In genomic region chr4:155802075-155802474, GRCm38 (mm10) we compare ENCODE assay signal across 31 mouse cellular contexts. TPM values are rescaled to one million over a fixed set of nuclear protein-coding genes. Genes with fewer than 3 reads are reported as not detected.
A peak's percentile ranks its signal among the peaks of the same experiment; 100 is the strongest.
DNase-seq lines count a peak whose midpoint lies in the region; ATAC-seq and TF ChIP-seq lines count a peak whose summit lies in the region.
"Had no signal": no experiment of that assay in that cellular context is flagged by ENCODE, and none has a peak within 500 bp of the region (broad histone marks: within the 10 kb centered on the region; RNA-seq: fewer than 3 reads in every experiment).

No protein-coding gene starts in this region.

- H3K4me3 ChIP-seq in forebrain, embryonic 10.5 days, result peak overlapping the region; percentile 75; the same call in 1 of the 2 replicates
- H3K4me3 ChIP-seq in forebrain, embryonic 12.5 days (replicated peaks), result no peak overlapping the region
- no peak overlapping the region for H3K4me3 ChIP-seq in liver, embryonic 12.5 days
- no peak overlapping the region for H3K4me3 ChIP-seq in liver, embryonic 11.5 days (ENCODE audit: low read depth, low read length)
- H3K4me3 ChIP-seq in testis, adult 2 months (ENCODE audit: control insufficient read depth, low read depth, low read length), result peak overlapping the region; percentile 96

- no peak for DNase-seq in forebrain, embryonic 10.5 days (ENCODE audit: extremely low spot score, low spot score)
- DNase-seq in liver, embryonic 11.5 days (ENCODE audit: low spot score), result no peak
- DNase-seq in testis, postnatal 14 days (ENCODE audit: low spot score), result no peak
- DNase-seq in kidney, adult 9 months, result no peak
- DNase-seq: adrenal gland, adult 8-10 months; adrenal gland, postnatal 25 days; cerebellum, adult 11-12 months; cerebellum, adult 8-10 months; cerebellum, postnatal 10 days; cerebellum, postnatal 36 days; gastrocnemius, adult 2 months; gastrocnemius, postnatal 14 days; heart, adult 18-20 months; heart, postnatal 4 days had no signal

- ATAC-seq in forebrain, embryonic 12.5 days (ENCODE audit: low FRiP score), result no peak
- no peak for ATAC-seq in liver, embryonic 12.5 days
- ATAC-seq in liver, embryonic 11.5 days (replicated peaks; ENCODE audit: low FRiP score), result no peak
- ATAC-seq: forebrain, embryonic 14.5 days had no signal

- H3K4me2 ChIP-seq in forebrain, embryonic 12.5 days, result no peak overlapping the region
- peak overlapping the region; percentile 88; the same call in 1 of the 2 replicates for H3K4me2 ChIP-seq in liver, embryonic 12.5 days
- H3K4me2 ChIP-seq in liver, embryonic 11.5 days, result no peak overlapping the region

- H3K27me3 ChIP-seq in forebrain, embryonic 10.5 days (ENCODE audit: poor library complexity, severe bottlenecking), result no peaks in the 10 kb centered on the region
- H3K27me3 ChIP-seq in forebrain, embryonic 12.5 days, result peaks cover 5% of the 10 kb centered on the region; the same call in 1 of the 2 replicates
- peaks cover 6% of the 10 kb centered on the region; the same call in 1 of the 2 replicates for H3K27me3 ChIP-seq in liver, embryonic 12.5 days (replicated peaks)
- H3K27me3 ChIP-seq in liver, embryonic 11.5 days (replicated peaks; ENCODE audit: control insufficient read depth, insufficient read depth, low read length), result no peaks in the 10 kb centered on the region
- H3K27me3 ChIP-seq in testis, adult 2 months (ENCODE audit: control insufficient read depth, insufficient read depth, low read length), result no peaks in the 10 kb centered on the region
- H3K27me3 ChIP-seq: embryonic facial prominence, embryonic 13.5 days; heart, embryonic 12.5 days; heart, embryonic 15.5 days had no signal

- TF ChIP-seq POLR2A in testis, adult 2 months (IDR thresholded peaks at IDR 0.05; ENCODE audit: control insufficient read depth, low read depth, low read length), result no peak

- TF ChIP-seq CTCF in testis, adult 2 months (IDR thresholded peaks at IDR 0.05; ENCODE audit: control insufficient read depth, insufficient read depth, insufficient replicate concordance, low read depth, low read length), result no peak

- peaks cover 23% of the 10 kb centered on the region for H3K36me3 ChIP-seq in forebrain, embryonic 10.5 days (replicated peaks)
- H3K36me3 ChIP-seq in forebrain, embryonic 12.5 days (replicated peaks), result peaks cover 19% of the 10 kb centered on the region; the same call in 1 of the 2 replicates
- H3K36me3 ChIP-seq in liver, embryonic 12.5 days, result peaks cover 27% of the 10 kb centered on the region
- peaks cover 11% of the 10 kb centered on the region for H3K36me3 ChIP-seq in liver, embryonic 11.5 days (ENCODE audit: control insufficient read depth, insufficient read depth, low read length)
- H3K36me3 ChIP-seq in testis, adult 2 months (ENCODE audit: control insufficient read depth, insufficient read depth, low read length), result peaks cover 4% of the 10 kb centered on the region; the same call in 1 of the 2 replicates

- no peak overlapping the region for H3K27ac ChIP-seq in forebrain, embryonic 10.5 days
- no peak overlapping the region for H3K27ac ChIP-seq in forebrain, embryonic 12.5 days
- no peak overlapping the region for H3K27ac ChIP-seq in liver, embryonic 12.5 days
- H3K27ac ChIP-seq in liver, embryonic 11.5 days (ENCODE audit: low read depth, low read length), result no peak overlapping the region
- H3K27ac ChIP-seq in testis, adult 2 months (ENCODE audit: control insufficient read depth, insufficient read depth, low read depth, low read length), result no peak overlapping the region
- H3K27ac ChIP-seq: embryonic facial prominence, embryonic 13.5 days; heart, embryonic 15.5 days; hindbrain, embryonic 14.5 days had no signal

- H3K9me3 ChIP-seq in forebrain, embryonic 10.5 days, result no peaks in the 10 kb centered on the region
- no peaks in the 10 kb centered on the region for H3K9me3 ChIP-seq in forebrain, embryonic 12.5 days
- H3K9me3 ChIP-seq in liver, embryonic 12.5 days (replicated peaks), result no peaks in the 10 kb centered on the region
- no peaks in the 10 kb centered on the region for H3K9me3 ChIP-seq in liver, embryonic 11.5 days (ENCODE audit: control insufficient read depth, low read length)
- H3K9me3 ChIP-seq: embryonic facial prominence, embryonic 10.5 days; embryonic facial prominence, embryonic 13.5 days; heart, embryonic 12.5 days; heart, embryonic 15.5 days had no signal

- H3K9ac ChIP-seq in forebrain, embryonic 12.5 days, result no peak overlapping the region
- H3K9ac ChIP-seq in liver, embryonic 12.5 days, result no peak overlapping the region
- no peak overlapping the region for H3K9ac ChIP-seq in liver, embryonic 11.5 days (ENCODE audit: low read depth, low read length)
- H3K9ac ChIP-seq: forebrain, postnatal 0 days; heart, embryonic 12.5 days; heart, embryonic 15.5 days had no signal

- WGBS in forebrain, embryonic 10.5 days, result 100% methylated on average over 1 of the region's 1 CpGs
- 100% methylated on average over 1 of the region's 1 CpGs for WGBS in forebrain, embryonic 12.5 days
- 100% methylated on average over 1 of the region's 1 CpGs for WGBS in liver, embryonic 12.5 days (ENCODE audit: insufficient replicate concordance)
- 92% methylated on average over 1 of the region's 1 CpGs for WGBS in liver, embryonic 11.5 days

- H3K4me1 ChIP-seq in forebrain, embryonic 10.5 days, result peaks cover 23% of the 10 kb centered on the region
- peaks cover 19% of the 10 kb centered on the region for H3K4me1 ChIP-seq in forebrain, embryonic 12.5 days
- peaks cover 33% of the 10 kb centered on the region for H3K4me1 ChIP-seq in liver, embryonic 12.5 days
- H3K4me1 ChIP-seq in liver, embryonic 11.5 days (replicated peaks; ENCODE audit: control insufficient read depth, insufficient read depth, low read length), result peaks cover 15% of the 10 kb centered on the region
- peaks cover 7% of the 10 kb centered on the region for H3K4me1 ChIP-seq in testis, adult 2 months (ENCODE audit: control insufficient read depth, insufficient read depth, low read length)

RNA-seq across cellular contexts. Expression of gene Mrpl20, which starts 0.6 kb away (rescaled TPM):
- polyA plus RNA-seq in forebrain, embryonic 10.5 days (2016; fragmentation: Nextera tagmentation; extraction: Ambion mirVana), result 253 and 258 TPM in 2 replicates
- polyA plus RNA-seq in forebrain, embryonic 12.5 days (2016; fragmentation: Nextera tagmentation; extraction: Ambion mirVana), result 209 and 210 TPM in 2 replicates
- 223 and 228 TPM in 2 replicates for polyA plus RNA-seq in liver, embryonic 12.5 days (2016; fragmentation: Nextera tagmentation; extraction: Ambion mirVana)
- polyA plus RNA-seq in liver, embryonic 11.5 days (2014; fragmentation: Nextera tagmentation; extraction: Ambion mirVana), result 312 and 326 TPM in 2 replicates
- polyA plus RNA-seq in testis, adult 2 months (2012; rRNA removed), result 134 and 144 TPM in 2 replicates

RNA-seq across cellular contexts. Expression of gene Ccnl2, which starts 10.2 kb away (rescaled TPM):
- 166 and 168 TPM in 2 replicates for polyA plus RNA-seq in forebrain, embryonic 10.5 days (2016; fragmentation: Nextera tagmentation; extraction: Ambion mirVana)
- 195 and 202 TPM in 2 replicates for polyA plus RNA-seq in forebrain, embryonic 12.5 days (2016; fragmentation: Nextera tagmentation; extraction: Ambion mirVana)
- 98.8 and 101 TPM in 2 replicates for polyA plus RNA-seq in liver, embryonic 12.5 days (2016; fragmentation: Nextera tagmentation; extraction: Ambion mirVana)
- 132 and 140 TPM in 2 replicates for polyA plus RNA-seq in liver, embryonic 11.5 days (2014; fragmentation: Nextera tagmentation; extraction: Ambion mirVana)
- 35.4 and 38.4 TPM in 2 replicates for polyA plus RNA-seq in testis, adult 2 months (2012; rRNA removed)

RNA-seq across cellular contexts. Expression of gene Ankrd65, which starts 11.8 kb away (rescaled TPM):
- not detected in 2 replicates for polyA plus RNA-seq in forebrain, embryonic 10.5 days (2016; fragmentation: Nextera tagmentation; extraction: Ambion mirVana)
- polyA plus RNA-seq in forebrain, embryonic 12.5 days (2016; fragmentation: Nextera tagmentation; extraction: Ambion mirVana), result not detected in 2 replicates
- polyA plus RNA-seq in liver, embryonic 12.5 days (2016; fragmentation: Nextera tagmentation; extraction: Ambion mirVana), result not detected in 2 replicates
- not detected in 2 replicates for polyA plus RNA-seq in liver, embryonic 11.5 days (2014; fragmentation: Nextera tagmentation; extraction: Ambion mirVana)
- 0.08 and 0.27 TPM in 2 replicates for polyA plus RNA-seq in testis, adult 2 months (2012; rRNA removed)
- polyA plus RNA-seq: activated CD4-positive, CD25-positive, alpha-beta regulatory T cell, adult 4 months; brain, embryonic 14.5 days; cortical plate, adult 2 months; embryonic facial prominence, embryonic 10.5 days; forebrain, embryonic 14.5 days; forebrain, postnatal 0 days; frontal cortex, adult 2 months; heart, embryonic 12.5 days; heart, embryonic 15.5 days; hindbrain, embryonic 11.5 days; hindbrain, embryonic 14.5 days; hindbrain, postnatal 0 days had no signal

RNA-seq across cellular contexts. Expression of gene Tmem88b, which starts 16.4 kb away (rescaled TPM):
- 0.24 and 0.27 TPM in 2 replicates for polyA plus RNA-seq in forebrain, embryonic 10.5 days (2016; fragmentation: Nextera tagmentation; extraction: Ambion mirVana)
- 0.22 and 0.35 TPM in 2 replicates for polyA plus RNA-seq in forebrain, embryonic 12.5 days (2016; fragmentation: Nextera tagmentation; extraction: Ambion mirVana)
- 0.32 TPM in 2 replicates for polyA plus RNA-seq in liver, embryonic 12.5 days (2016; fragmentation: Nextera tagmentation; extraction: Ambion mirVana)
- polyA plus RNA-seq in liver, embryonic 11.5 days (2014; fragmentation: Nextera tagmentation; extraction: Ambion mirVana), result 0.25 and 0.39 TPM in 2 replicates
- 1.0 TPM in 2 replicates for polyA plus RNA-seq in testis, adult 2 months (2012; rRNA removed)
- polyA plus RNA-seq: erythroblast, embryonic 14.5 days had no signal

RNA-seq across cellular contexts. Expression of gene Vwa1, which starts 27.6 kb away (rescaled TPM):
- polyA plus RNA-seq in forebrain, embryonic 10.5 days (2016; fragmentation: Nextera tagmentation; extraction: Ambion mirVana), result 9.7 and 11.3 TPM in 2 replicates
- polyA plus RNA-seq in forebrain, embryonic 12.5 days (2016; fragmentation: Nextera tagmentation; extraction: Ambion mirVana), result 9.8 and 11.5 TPM in 2 replicates
- 0.49 and 0.73 TPM in 2 replicates for polyA plus RNA-seq in liver, embryonic 12.5 days (2016; fragmentation: Nextera tagmentation; extraction: Ambion mirVana)
- 1.2 and 1.3 TPM in 2 replicates for polyA plus RNA-seq in liver, embryonic 11.5 days (2014; fragmentation: Nextera tagmentation; extraction: Ambion mirVana)
- polyA plus RNA-seq in testis, adult 2 months (2012; rRNA removed), result 5.5 and 5.6 TPM in 2 replicates
- polyA plus RNA-seq: erythroblast, embryonic 14.5 days had no signal

Comparison
In these comparisons a context has a peak if more than half of its experiments do, and no peak if none do; other contexts are left out.
1. H3K4me3 ChIP-seq: peak in forebrain, embryonic 10.5 days (single experiment) and testis, adult 2 months (single experiment); none in forebrain, embryonic 12.5 days (single experiment), liver, embryonic 12.5 days (single experiment) and liver, embryonic 11.5 days (single experiment).